Mouse (Mus musculus): ENCODE measurements at regions not wholly inside any gene's neighbourhood (a gene's known extent, or its start where the extent isn't known, plus 50 kb on each side); places are given as distances from the start of the nearest gene placed in this dataset.

GRCm38 (mm10) chr3:14381421-14381992 is 99.0 kb upstream of the Slc7a12 start:
- DNase-seq (ENCODE audit: low spot score in 2 of 2) = peak; percentile 18 to 73

- no peak for DNase-seq (ENCODE audit: low spot score in 2 of 2)
These were observed 89.8 kb upstream of the Slc7a12 start for GRCm38 (mm10) chr3:14390656-14391055.

DNA sequence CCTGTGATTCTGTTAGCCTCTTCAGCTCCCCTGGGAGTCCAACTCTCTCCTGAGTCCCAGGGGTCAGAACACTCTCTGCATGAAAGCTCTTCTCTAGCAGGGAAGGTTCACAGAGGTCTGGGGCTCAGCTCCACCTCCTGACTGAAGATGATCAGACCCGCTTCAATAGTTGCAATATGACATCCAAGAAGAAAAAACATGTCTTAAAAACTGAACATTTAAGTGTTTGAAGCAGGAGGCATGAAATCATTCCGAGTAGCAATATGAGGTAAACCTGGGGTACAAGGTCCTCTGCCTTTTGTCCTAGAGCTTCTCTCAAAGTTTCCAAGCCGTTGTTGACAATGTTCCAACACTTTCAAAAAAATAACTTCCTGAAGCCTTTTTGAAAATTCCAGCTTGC is 81.8 kb upstream of the Slc7a12 start:
- no peak for DNase-seq (ENCODE audit: low spot score in 2 of 2)

GRCm38 (mm10) chr3:14408435-14409125 is 71.9 kb upstream of the Slc7a12 start:
- no peak for DNase-seq (ENCODE audit: low spot score in 2 of 2)

All from spleen, postnatal 10 days (tissue).